Mouse (Mus musculus) olfactory bulb, adult 2 months (tissue): Measurements from ENCODE around the gene Atp8b2.

Source experiments
- CTCF ChIP-seq: fragments of 200-500 bp; IDR thresholded peaks from 2 replicates; pipeline ENCODE4 v1.5.1; 2012; ENCODE audit warnings: low read depth, mild to moderate bottlenecking, low read length, moderate library complexity; ENCODE audit not compliant: insufficient read depth
- POLR2A ChIP-seq: fragments of 200-500 bp; IDR thresholded peaks from 2 replicates; pipeline ENCODE4 v1.6.1; 2012; ENCODE audit warnings: mild to moderate bottlenecking, low read depth, low read length, moderate library complexity; ENCODE audit not compliant: insufficient read depth

- TF ChIP-seq CTCF (no peak), POLR2A (no peak)
Measured at GRCm38 (mm10) chr3:89948655-89949054, 14.7 kb downstream of the Atp8b2 start.
